Mouse (Mus musculus): ENCODE measurements around the gene Lrrc8a.

The Lrrc8a gene

DNA sequence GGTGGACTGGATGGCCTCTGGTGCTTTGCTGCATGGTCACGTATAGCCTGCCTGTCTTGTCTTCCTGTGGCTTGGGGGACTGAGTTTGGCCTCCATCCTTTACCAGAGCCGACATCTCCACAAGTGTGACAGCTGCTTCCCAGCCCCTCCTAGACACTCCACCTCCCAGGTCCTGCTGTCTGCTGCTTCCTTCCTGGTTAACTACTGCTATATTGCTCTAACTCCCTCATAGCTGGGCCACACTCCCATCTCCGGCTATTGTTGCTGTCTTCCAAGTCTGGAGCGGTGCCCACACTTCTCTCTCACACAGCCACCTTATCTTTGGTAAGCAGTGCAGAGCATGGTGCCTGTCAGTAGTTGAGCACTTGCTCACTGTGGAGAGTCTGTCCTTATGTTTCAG, 2.3 kb downstream of the Lrrc8a start:
- no peak for DNase-seq (ENCODE audit: low spot score in 2 of 2)

DNA sequence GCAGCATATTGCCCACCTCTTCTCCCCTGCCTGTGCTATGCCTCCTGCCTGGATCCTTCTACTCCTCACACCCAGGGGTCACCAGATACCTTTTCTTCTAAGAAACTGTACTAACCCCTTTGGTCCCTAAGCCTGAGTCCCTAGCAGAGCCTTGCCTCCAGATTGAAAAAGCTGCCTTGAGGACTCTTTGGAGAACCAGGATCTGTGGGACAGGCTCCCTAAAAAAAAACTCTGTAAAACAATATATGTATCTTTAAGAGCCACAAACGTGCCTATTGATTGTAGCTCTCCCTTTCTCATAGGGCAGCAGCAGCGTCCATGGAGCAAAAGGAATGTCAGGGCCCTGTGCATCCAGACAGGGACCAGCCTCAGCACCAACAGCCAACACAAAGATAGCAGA, 2.8 kb downstream of the Lrrc8a start, which contains the start of gene Gm28035:
TSS of gene Gm28035 (plus strand) at position 301 of the 400 bp plus-strand sequence.
- DNase-seq (ENCODE audit: low spot score in 2 of 2) = no peak

DNA sequence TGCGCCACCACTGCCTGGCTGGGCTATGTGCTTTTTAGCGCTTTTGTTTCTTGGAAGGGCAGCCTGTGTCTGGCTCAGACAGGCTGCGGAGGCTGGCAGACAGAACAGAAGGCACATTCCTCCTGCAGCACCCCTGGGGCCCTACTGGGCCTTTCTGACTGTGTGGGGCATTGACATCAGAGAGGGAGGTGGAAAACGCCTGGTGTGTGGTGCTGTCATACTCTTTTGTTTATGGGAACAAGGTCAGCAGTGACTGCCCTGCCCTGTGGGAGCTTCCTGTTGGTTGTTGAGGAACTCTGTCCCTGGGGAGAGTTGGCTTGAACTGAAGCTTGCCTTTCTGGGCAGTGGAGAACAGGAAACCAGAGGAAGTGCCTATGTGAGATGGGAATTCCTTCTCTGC, 5.0 kb downstream of the Lrrc8a start:
- no peak for DNase-seq (ENCODE audit: low spot score in 2 of 2)

DNA sequence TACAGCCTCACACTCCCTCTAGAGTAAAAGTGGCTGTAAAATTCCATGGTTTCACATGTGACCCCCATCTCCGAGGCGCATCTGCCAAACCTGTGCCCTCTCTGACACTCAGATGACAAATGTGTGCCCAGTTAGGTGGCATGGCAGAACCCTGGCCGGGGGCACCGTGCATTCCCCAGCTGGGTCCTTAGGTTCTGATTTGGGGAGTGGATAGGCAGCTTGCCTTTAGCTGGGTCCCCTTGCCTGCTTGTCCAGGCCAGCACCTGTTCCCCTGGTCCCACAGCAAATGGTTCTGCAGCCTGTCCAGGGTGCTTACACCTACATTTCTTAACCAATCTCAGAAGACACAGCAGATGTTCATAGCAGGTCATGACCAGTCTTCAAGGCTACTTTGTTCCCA, 5.9 kb downstream of the Lrrc8a start:
- no peak for DNase-seq (ENCODE audit: low spot score in 2 of 2)

DNA sequence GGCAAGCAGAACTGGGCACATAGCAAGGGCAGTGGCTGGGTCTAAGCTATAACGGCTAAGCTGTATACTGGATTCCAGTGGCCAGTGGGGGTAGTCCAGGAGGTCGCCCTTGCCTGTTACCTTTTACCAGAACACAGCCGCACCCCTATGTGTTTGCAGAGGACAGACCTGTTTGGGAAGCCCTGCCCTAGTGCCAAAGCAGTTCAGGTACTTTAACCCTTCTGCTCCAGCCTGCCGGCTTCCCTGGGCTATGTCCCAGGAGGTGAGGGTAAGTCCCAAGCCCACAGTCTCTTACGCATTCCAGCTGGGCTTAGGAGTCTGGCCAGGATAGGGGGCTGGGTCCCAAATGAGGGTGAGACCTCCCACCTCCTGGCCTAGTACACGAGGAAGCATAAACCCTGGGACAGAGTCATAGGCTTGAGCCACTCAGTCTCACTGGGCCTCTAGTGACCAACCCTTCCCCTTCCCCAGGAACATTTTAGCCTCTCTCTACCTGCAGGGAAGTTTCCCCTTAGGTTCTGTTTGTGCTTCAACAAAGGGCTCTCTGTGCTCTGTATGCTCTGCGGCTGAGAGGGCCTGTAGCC, 7.2 kb downstream of the Lrrc8a start:
- DNase-seq (ENCODE audit: low spot score in 2 of 2) = no peak

DNA sequence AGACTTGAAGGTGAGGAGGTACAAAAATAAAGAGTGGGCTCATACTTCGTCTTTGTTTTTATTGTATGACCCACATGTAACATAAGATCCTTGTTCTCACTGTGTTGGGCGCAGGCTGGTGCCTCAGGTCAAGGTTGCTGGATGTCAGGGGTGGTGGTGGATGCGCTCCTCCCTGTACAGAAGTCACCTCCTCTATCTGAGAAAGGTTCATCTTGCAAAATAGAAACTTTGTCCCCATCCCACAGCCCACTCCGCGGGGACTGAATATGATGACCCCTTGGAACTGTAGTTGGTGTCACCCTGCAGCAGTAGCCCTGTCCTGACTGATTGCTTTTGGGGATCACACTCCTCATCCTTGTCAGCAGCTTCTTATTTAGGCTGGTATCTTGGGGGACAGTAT, 9.5 kb downstream of the Lrrc8a start:
- no peak for DNase-seq (ENCODE audit: low spot score in 2 of 2)

DNA sequence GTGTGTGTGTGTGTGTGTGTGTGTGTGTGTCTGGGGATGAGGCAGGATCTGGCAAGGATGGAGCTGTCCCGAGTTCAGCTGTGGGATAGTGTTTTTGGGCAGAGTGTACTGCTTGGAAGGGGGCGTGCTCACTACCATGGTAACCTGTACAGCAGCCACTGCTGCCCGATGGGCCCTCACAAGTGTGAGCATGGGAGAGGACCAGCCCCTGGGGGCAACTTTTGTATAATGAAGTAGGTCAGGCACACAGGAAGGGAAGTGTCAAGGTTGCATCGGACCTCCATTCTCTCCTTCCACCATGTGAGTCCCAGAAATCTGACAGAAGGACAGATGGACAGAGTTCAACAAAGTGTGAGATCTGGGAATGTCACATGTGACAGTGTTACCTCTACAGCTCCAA, 10.2 kb downstream of the Lrrc8a start:
- no peak for DNase-seq (ENCODE audit: low spot score in 2 of 2)

DNA sequence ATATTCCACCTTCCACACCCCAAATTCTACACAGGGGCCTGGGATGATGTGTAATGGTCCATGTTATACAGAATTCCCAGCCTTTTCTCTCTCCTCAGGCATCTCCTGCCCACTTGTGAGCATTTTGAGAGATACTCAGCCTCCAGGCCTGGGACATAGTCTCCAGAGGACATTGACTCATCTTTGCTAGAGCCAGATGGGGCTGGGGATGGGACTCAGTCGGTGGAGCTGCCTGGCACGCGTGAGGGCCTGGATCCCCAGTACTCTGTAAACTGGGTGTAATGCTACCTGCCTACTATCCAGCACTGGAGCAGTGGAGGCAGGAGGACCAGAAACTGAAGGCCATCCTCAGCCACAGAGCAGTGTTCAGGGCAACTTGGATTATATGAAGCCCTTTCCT, 11.7 kb downstream of the Lrrc8a start:
- no peak for DNase-seq (ENCODE audit: low spot score in 2 of 2)

DNA sequence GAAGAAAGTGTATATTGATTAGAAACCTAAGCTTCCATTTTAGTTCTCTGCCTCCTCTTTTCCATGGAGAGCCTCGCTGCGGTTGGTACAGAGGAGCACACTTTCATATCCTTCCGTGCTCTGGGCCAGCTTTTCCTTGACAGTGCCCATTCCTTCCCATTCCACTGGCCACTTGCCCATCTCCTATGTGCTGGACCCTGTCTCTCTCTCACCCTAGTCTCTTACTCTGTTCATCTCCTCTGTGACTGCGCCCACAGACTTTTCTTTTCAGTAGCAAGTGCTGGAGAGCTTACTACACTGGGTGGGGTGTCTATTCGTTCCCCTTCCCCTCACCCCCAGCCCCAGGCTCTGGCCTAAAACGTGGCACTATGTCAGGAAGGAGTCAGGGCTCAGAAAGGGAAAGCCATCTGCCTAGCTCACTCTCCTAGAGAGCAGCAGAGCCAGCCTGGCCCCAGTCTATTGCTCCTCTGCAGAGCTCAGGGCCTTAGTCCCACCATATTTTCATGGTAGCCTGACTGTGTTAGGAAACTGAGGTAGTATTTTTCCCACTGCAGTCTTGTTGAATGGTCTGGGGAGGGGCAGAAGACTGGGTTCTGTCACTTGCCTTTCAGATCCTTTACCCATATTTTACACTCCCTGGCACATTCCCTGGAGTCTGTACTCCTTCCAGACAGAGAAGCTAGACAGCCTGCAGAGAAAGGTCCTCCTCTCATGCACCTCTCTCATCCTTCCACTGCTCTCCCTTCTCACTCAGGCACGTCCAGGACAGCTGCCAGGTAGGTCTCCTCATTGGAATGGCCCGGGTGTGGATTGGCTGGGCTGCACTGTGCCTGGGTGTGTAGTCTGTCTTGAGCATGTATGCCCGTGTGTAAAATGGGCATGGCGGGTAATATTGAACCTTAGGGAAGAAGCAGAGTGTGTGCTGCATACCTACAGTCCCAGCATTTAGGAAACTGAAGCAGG, 12.9 kb downstream of the Lrrc8a start:
- DNase-seq (ENCODE audit: low spot score in 2 of 2) = no peak

DNA sequence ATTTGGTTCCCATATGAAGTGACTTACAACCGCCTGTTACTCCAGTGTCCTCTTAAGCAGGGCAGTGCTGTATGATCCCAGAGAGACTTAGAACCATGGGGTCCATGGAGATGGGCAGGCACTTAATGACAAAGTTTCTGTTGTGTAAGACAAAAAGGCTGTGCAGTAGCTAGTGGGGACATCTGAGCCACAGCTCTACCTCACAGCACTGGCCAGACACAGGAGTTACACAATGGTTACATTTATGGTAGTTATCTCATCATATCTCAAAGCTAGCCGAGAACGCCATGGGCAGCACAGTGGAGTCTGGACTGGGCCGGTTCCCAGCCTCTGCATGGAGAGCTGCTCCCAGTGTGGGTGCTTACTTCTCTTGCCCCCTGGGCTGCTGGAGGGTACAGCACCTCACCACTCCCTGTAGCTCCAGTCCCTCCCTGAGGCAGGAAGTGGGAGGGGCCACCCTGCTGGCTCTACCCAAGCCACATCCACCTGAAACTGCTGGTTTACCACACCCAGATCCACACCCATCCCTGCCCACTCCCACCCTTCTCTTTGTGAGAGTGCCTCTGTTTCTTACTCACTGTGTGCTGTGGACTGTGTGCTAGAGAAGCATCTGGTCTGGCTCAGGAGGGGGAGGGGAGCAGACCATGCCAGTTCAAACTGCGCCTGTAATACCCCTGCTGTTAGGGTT, 14.0 kb downstream of the Lrrc8a start:
- peak; percentile 79 to 80 for DNase-seq (ENCODE audit: low spot score in 2 of 2)

DNA sequence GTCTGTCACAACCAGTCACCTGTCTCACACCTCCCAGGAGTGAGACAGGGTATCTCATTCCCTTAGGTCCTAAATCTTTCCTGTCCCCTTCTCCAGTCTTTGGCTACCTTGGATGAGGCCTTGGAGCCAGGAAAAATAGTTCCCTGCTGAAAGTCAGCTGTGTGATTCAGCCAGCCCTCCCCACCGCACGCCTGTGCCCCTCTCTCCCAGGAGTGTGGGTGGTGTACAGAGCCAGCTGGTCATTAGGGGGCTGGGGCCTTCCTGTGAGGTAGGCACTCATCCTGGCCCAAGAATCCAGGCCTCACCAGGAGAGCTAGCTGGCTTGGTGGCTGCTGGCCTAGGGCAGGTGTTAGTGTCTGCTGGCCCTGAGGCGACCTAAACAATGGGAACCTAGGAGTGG, 15.0 kb downstream of the Lrrc8a start:
- no peak for DNase-seq (ENCODE audit: low spot score in 2 of 2)

DNA sequence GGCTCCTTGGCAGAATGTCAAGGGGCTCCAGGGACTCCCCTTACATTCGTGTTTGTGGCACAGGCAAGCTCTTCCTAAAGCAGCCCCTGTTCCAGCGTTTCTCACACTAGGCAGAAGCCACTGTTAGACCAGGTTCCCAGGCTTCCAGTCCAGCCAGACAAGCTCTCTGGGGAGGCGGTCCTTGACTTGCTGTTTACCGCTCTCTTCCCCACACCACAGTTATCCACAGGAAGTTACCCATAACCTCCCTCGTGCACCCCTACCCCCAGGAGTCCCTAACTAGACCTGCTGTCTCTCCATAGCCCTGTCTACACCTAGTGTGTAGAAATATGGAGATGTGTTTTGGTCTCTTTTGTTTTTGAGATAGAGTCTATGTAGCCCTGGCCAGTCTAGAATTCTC, 16.3 kb downstream of the Lrrc8a start:
- no peak for DNase-seq (ENCODE audit: low spot score in 2 of 2)

DNA sequence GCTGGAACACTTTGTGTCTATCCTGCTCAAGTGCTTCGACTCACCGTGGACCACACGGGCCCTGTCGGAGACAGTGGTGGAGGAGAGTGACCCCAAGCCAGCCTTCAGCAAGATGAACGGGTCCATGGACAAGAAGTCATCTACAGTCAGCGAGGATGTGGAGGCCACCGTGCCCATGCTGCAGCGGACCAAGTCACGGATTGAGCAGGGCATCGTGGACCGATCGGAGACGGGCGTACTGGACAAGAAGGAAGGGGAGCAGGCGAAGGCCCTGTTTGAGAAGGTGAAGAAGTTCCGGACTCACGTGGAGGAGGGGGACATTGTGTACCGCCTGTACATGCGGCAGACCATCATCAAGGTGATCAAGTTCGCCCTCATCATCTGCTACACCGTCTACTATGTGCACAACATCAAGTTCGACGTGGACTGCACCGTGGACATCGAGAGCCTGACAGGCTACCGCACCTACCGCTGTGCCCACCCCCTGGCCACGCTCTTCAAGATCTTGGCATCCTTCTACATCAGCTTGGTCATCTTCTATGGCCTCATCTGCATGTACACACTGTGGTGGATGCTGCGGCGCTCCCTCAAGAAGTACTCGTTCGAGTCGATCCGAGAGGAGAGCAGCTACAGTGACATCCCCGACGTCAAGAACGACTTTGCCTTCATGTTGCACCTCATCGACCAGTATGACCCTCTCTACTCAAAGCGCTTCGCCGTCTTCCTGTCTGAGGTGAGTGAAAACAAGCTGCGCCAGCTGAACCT, 18.3 kb downstream of the Lrrc8a start:
- no peak for DNase-seq (ENCODE audit: low spot score in 2 of 2)

DNA sequence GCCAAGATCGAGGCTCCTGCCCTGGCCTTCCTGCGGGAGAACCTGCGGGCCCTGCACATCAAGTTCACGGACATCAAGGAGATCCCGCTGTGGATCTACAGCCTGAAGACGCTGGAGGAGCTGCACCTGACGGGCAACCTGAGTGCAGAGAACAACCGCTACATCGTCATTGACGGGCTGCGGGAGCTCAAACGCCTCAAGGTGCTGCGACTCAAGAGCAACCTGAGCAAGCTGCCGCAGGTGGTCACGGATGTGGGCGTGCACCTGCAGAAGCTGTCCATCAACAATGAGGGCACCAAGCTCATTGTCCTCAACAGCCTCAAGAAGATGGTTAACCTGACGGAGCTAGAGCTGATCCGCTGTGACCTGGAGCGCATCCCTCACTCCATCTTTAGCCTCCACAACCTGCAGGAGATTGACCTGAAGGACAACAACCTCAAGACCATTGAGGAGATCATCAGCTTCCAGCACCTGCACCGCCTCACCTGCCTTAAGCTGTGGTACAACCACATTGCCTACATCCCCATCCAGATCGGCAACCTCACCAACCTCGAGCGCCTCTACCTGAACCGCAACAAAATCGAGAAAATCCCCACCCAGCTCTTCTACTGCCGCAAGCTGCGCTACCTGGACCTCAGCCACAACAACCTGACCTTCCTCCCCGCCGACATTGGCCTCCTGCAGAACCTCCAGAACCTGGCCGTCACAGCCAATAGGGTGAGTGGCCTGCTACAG, 19.3 kb downstream of the Lrrc8a start:
- DNase-seq (ENCODE audit: low spot score in 2 of 2) = no peak

DNA sequence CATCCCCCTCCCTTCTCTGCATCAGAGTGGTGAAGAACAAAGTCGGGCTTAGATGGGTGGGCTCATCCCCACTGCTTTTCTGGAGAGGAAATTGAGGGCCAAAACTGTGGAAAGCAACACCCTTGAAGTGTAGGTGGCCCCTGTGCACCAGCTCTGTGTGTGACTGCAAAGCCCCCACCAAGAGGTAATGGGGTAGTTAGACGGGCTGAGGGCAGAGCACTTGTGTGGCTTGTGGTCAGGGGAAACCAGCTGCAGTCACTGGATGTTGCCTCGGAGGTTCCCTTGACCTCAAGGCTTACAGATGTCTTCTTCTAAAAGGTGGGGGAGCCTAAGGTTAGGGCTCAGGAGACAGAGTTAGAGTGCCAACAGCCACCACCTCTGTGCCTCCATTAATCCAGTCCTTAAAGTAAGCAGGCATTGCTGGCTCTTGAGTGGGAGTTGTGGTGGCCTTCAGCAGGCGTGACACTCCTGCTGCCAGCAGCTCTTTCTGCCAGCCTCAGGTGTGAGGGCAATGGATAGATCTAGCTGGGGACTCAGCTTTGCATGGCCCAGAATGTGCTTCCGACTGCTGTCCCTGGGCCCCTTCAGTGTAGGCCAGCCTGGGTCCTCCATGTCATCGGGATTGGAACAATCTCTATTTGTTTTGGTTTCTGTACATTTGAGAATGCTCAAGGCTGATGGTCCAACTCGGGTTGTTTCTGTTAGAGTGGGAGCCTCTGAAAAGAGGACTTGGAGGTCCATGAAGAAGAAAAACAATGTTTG, 20.4 kb downstream of the Lrrc8a start:
- DNase-seq (ENCODE audit: low spot score in 2 of 2) = no peak

DNA sequence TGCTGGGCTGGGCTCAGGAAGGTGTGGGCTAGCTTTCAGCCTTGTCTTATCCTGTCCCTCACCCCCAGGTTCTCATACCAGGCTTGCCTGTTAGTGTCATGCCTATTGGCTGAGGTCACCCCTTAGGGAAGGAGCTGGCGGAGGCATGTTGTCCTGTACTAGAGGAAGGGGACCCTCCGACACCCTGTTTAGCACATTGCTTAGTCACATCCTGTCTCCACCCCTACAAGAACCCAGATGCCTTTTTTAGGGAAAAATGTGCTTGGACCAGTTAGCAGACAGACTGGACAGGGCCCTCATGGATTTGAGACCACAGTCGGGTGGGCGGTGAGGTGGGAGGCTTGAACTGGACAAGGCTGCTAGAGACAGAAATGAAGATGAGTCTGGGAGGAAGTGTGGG, 21.1 kb downstream of the Lrrc8a start:
- DNase-seq (ENCODE audit: low spot score in 2 of 2) = no peak

DNA sequence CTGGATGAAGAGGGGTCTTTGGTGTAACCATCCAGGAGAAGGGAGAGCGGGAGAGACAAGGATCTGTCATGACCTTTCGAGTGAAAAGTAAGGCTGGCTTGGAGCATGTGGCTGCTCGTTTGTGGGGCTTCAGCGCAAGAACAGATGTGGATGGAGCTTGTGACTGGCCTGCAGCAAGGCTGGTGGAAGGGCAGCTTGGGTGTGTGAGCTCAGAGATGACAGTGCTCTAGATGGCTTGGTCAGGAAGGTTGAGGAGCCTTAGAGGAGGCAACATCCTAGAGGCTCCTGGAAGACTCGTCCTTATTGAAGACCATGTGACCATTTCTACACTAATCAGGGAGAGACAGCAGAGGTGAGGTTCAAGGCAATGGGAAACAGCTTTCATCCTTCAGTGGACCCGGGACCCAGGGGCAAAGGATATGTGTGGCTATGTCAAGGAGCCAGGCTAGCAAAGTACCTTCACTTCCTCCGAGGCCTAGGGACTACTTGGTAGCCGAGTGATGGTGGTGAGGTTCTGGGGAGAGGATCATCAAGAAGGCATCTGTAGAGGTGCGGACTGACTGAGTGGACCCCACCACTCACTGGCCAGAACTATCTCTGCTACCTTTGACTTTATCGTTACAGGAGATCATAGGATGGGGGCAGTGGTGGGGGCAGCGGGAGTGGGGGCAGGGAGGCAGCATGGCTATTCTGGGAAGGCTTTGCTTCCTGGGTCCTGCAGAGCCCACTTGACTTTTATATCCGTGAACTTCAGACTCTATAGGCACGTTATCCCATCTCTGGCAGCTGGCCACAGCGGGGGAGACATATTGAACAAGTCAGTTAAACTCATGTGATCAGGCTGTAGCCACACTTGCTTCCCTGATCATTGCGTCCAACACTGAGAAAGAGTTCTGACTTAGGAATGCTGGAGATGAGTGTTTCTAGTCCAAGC, 21.9 kb downstream of the Lrrc8a start:
- DNase-seq (ENCODE audit: low spot score in 2 of 2) = no peak

DNA sequence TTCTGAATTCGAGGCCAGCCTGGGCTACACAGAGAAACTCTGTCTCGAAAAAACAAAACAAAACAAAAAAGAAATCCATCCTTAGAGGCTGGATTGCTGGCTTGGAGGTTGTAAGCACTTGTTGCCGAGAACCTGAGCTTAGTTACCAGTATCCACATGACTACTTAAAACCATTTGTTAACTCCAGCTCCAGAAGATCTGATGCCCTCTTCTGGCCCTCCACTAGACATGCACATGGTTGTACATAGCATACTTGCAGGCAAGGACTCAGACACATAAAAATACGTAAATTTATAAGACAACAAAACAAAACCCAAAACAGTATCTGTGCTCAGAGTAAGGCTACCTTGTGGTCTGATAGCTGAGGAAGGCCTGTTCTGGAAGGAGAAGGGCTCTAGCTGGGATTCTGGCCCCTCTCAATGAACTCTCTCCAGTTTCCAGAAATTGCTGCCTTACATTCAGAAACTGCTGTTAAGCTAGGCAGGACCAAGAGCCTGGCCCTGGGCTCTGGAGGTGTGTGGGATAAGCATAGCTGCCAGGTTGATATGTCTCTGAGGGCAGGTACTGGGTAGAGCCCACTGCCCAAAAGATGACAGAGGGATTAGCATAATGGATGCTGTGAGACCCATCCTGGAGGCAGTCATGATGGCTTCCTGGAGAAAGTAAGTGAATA, 23.7 kb downstream of the Lrrc8a start:
- no peak for DNase-seq (ENCODE audit: low spot score in 2 of 2)

All from thymus, postnatal 10 days (tissue).